Mouse (Mus musculus) c-Kit-negative CD71-positive TER-119-positive erythroid progenitor cells, embryonic 14.5 days (primary cell): ENCODE results near the gene Slbp.

Experiments
- DNase-seq: peaks from one replicate; pipeline ENCODE4 v3.0.0-alpha.2; 2013; ENCODE audit warnings: low read depth, low spot score

Slbp gene

GRCm38 (mm10) chr5:33651921-33652782 is at the start of gene Slbp:
Gene Slbp (minus strand): TSS chr5:33652574.
- peak; percentile 91 for DNase-seq

GRCm38 (mm10) chr5:33701832-33702231 is 49.5 kb upstream of the Slbp start:
- DNase-seq: no peak

GRCm38 (mm10) chr5:33700010-33700409 is 47.6 kb upstream of the Slbp start:
- DNase-seq: no peak

- DNase-seq: no peak
Observed at GRCm38 (mm10) chr5:33698669-33699068, 46.3 kb upstream of the Slbp start.

GRCm38 (mm10) chr5:33697947-33698512 is 45.7 kb upstream of the Slbp start:
- DNase-seq: no peak

- DNase-seq: no peak
Observed at GRCm38 (mm10) chr5:33697534-33697933, 45.2 kb upstream of the Slbp start.

- DNase-seq: no peak
Observed at GRCm38 (mm10) chr5:33696430-33696829, 44.1 kb upstream of the Slbp start.

- DNase-seq: no peak
Observed at GRCm38 (mm10) chr5:33695718-33696121, 43.3 kb upstream of the Slbp start.

- no peak for DNase-seq
Observed at GRCm38 (mm10) chr5:33694848-33695717, 42.7 kb upstream of the Slbp start.

GRCm38 (mm10) chr5:33694461-33694847 is 42.1 kb upstream of the Slbp start:
- DNase-seq: no peak

- no peak for DNase-seq
Observed at GRCm38 (mm10) chr5:33692393-33692792, 40.0 kb upstream of the Slbp start.

- no peak for DNase-seq
Observed at GRCm38 (mm10) chr5:33689852-33690645, 37.7 kb upstream of the Slbp start.

GRCm38 (mm10) chr5:33689221-33689844 is 37.0 kb upstream of the Slbp start:
- no peak for DNase-seq

- DNase-seq: no peak
Observed at GRCm38 (mm10) chr5:33688278-33689220, 36.2 kb upstream of the Slbp start.

GRCm38 (mm10) chr5:33687142-33687541 is 34.8 kb upstream of the Slbp start:
- no peak for DNase-seq

GRCm38 (mm10) chr5:33684932-33685331 is 32.6 kb upstream of the Slbp start:
- no peak for DNase-seq

GRCm38 (mm10) chr5:33683897-33684652 is 31.7 kb upstream of the Slbp start:
- no peak for DNase-seq

- DNase-seq: no peak
Observed at GRCm38 (mm10) chr5:33682963-33683362, 30.6 kb upstream of the Slbp start.
